Mouse (Mus musculus): Measurements from ENCODE around the gene Atg101.

- TF ChIP-seq EP300 (IDR thresholded peaks at IDR 0.05; ENCODE audit: low read depth) (no peak), CTCF (IDR thresholded peaks at IDR 0.05; ENCODE audit: low read depth) (no peak)
These were observed 54.3 kb downstream of the Atg101 start for GRCm38 (mm10) chr15:101338359-101338758.
